Mouse (Mus musculus): ENCODE results near the gene Orai3.
A peak's percentile ranks its signal among the peaks of the same experiment; 100 is the strongest.
"Not testable (repeated sequence)": the region's sequence is repeated elsewhere in the genome, so short reads cannot be mapped to it uniquely, and the experiment has no call there.

Orai3 gene

DNA sequence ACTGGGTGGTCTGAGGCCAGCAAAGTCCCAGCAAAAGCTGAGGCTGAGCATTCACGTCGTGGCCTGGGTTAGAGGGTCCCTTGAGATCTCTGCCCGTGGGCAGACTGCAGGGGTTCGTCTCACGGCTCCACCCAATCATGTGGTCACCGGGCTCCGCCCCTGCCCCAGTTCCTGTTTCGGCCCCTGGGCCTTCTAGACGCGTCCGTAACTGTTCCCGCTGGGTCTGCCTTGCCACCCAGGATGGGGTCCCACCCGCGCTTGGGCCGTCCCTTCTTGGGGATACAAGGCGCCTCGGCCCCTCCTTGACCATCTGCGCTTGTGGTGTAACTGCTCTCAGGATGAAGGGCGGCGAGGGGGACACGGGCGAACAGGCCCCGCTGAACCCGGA, at the start of gene Orai3:
Gene Orai3 (plus strand): TSS at position 165 of the 388 bp plus-strand sequence.
- peak; percentile 87 for DNase-seq (ENCODE audit: low read depth, low spot score)

- DNase-seq (ENCODE audit: low read depth, low spot score): no peak
Observed at GRCm38 (mm10) chr7:127725490-127725889, 44.1 kb upstream of the Orai3 start.

DNA sequence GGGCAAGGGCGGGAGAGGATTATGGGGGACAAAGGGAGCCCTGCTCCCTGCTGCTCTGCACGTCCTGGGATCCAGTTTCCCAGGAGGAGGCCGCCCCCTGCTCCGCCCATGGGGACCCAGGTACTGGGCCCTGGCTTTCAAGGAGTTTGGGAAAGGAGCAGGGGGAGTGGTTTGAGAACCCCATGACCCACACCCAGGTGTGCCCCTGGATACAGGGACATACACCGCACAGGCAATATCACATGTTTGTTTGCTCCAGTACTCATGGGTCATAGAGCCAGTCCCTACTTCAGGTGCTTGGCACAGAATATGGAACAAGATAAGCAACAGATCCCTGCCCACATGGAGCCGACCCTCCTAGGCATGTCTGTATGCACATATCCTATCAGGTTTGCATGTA, 43.7 kb upstream of the Orai3 start:
- no peak for DNase-seq (ENCODE audit: low read depth, low spot score)

DNA sequence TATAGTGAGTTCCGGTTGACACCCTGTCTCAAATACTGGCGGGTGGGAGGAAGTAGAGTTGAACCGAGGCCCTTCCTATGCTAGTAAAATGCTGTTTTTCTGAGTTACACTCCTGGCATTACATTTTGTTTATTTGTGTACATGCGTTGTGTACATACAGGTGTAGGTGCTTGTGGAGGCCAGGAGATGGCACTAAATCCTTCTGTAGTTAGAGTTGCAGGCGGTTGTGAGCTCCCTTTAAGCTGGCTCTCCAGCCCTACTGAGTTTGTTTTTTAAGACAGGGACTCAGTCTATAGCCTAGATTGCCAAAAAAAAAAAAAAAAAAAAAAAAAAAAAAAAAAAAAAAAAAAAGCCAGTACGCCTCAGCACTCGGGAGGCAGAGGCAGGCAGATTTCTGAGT, 41.7 kb upstream of the Orai3 start:
- DNase-seq (ENCODE audit: low read depth, low spot score): peak; percentile 20

GRCm38 (mm10) chr7:127730170-127730569, 39.4 kb upstream of the Orai3 start:
- DNase-seq (ENCODE audit: low read depth, low spot score): peak; percentile 33

DNA sequence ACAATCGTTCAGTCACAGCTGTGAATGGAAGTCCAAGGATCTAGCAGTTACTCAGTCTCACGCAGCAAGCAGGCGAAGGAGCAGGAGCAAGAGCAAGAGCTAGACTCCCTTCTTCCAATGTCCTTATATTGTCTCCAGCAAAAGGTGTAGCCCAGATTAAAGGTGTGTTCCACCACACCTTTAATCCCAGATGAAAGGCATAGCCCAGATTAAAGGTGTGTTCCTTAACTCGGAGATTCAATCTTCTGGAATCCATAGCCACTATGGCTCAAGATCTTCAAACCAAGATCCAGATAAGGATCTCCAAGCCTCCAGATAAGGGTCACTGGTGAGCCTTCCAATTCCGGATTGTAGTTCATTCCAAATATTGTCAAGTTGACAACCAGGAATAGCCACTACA, 37.5 kb upstream of the Orai3 start, which contains the start of gene Ctf2:
Gene Ctf2 (minus strand): TSS at position 101 of the 400 bp plus-strand sequence.
- DNase-seq (ENCODE audit: low read depth, low spot score): not testable (repeated sequence)

DNA sequence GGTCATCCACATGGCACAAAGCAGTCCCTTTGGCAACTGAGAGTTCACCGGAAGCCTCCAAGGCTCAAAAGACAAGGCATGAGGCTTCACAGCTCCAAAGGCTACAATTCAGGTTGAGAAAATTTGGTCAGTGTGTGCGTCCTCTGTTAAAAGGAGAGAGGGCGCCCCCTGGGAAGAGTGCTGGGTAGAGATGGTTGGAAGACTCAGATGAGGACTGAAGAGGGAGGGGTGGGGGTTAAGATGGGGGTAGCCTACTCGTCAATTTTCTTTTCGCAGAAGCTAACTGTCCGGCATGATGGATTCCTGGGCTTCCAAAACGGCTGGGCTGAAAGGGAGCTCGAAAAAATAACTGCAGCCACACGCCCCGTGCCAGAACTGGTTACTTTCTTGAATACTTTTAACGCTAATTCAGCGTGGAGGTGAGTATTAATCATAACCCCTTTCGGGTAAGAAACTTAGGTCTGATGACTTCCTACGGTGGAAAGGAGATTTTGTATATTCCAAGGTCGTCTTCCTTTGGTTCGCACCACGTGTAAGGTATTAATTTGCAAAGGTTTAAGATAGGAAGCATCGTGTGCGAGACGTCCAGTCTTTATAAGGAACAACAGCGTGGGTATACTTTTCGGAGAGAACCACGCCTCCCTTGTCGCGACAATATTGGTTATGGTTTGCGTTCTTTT, 25.1 kb upstream of the Orai3 start, which contains the start of gene Fbxl19:
Gene Fbxl19 (plus strand): TSS at position 178 of the 680 bp plus-strand sequence.
- DNase-seq (ENCODE audit: low read depth, low spot score): peak; percentile 84

- peak; percentile 97 for DNase-seq (ENCODE audit: low read depth, low spot score)
Observed at GRCm38 (mm10) chr7:127745251-127745651, 24.4 kb upstream of the Orai3 start.

GRCm38 (mm10) chr7:127745652-127746493, 23.7 kb upstream of the Orai3 start:
- DNase-seq (ENCODE audit: low read depth, low spot score): peak; percentile 98

GRCm38 (mm10) chr7:127746494-127747491, 22.8 kb upstream of the Orai3 start:
- no peak for DNase-seq (ENCODE audit: low read depth, low spot score)

DNA sequence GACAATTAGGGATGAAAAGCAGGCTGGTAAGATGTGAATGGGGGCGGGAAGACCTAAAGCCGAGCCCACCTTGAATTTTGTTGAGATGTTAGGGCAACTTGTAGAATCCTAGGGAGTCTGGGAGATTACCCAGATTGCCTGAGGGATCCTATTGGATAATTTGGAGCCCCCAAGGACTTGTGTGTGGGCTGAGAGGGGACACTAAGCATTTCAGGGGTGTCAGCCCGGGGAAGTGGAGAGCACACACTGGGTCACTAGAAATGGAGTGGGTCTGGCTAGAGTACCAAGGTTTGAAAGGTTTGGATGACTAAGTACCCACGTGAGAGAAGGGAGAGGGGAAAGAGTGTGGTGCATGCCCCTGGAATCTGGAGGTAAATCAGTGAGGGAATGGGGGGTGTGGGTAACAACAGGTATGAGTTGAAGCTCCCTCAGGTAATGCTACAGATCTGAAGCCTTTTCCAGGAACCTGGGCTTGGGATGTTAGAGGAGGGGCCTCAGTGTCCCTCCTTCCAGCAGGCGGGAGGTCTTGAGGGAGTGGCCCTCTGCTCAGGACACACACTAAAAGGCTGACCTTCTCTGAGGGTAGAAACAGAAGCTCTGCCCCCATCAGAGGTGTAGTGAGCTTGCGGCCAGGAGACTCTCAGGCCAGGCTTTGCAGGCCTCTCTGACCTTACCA, 21.9 kb upstream of the Orai3 start:
- no peak for DNase-seq (ENCODE audit: low read depth, low spot score)

DNA sequence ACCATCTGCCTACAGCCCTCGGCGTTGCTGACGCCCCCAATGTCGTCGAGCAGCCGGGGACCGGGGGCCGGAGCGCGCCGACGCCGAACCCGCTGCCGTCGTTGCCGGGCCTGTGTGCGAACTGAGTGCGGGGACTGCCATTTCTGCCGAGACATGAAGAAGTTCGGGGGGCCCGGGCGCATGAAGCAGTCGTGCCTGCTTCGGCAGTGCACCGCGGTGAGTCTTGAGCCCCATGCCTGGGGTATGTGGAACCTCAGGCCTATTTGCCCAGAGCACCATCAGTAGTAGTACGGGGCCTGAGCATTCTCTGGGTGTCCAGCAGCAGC, 21.4 kb upstream of the Orai3 start:
- no peak for DNase-seq (ENCODE audit: low read depth, low spot score)

DNA sequence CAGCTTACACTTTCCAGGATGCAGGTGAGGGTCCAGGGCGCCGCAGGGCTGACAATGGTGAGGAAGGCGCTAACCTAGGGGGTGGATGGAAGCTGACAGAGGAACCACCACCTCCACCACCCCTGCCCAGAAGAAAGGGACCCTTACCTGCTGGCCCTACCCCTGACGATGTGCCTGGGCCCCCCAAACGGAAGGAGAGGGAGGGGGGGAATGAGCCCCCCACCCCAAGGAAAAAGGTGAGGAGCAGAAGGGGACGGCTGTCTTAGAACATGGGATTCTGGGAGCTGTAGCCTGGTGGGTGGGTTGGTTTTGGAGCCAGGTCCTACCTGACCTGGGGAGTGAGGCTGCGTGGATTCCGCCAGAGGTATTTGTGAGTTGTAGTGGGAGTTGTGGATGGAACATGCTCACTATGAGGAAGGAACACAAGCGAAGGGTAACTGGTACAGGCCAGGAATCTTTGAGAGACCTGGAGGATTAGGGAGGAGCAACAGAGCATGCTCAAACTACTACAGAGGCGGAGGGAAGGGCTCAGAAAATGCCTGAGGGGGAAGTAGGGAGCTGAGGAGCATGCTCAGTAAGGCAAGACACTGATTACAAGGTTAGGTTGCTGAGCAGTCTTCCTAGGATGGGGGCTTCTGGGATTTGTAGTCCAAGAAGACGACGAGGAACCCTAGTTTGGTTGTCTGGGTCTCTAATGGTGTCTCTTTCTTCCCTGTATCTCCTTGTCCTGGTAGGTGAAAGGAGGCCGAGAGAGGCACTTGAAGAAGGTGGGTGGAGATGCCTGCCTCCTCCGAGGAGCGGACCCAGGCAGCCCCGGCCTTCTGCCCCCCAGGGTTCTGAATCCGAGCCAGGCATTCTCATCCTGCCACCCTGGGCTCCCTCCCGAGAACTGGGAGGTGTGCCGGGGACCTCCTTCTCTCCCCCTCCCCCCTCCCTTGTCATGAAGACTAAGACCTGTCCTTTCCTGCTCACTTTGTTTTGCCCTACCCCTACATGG, 19.2 kb upstream of the Orai3 start:
- no peak for DNase-seq (ENCODE audit: low read depth, low spot score)

- no peak for DNase-seq (ENCODE audit: low read depth, low spot score)
Observed at GRCm38 (mm10) chr7:127751619-127752018, 18.0 kb upstream of the Orai3 start.

GRCm38 (mm10) chr7:127752069-127752468, 17.5 kb upstream of the Orai3 start:
- no peak for DNase-seq (ENCODE audit: low read depth, low spot score)

- DNase-seq (ENCODE audit: low read depth, low spot score): peak; percentile 30
Observed at GRCm38 (mm10) chr7:127753158-127753557, 16.5 kb upstream of the Orai3 start.

DNA sequence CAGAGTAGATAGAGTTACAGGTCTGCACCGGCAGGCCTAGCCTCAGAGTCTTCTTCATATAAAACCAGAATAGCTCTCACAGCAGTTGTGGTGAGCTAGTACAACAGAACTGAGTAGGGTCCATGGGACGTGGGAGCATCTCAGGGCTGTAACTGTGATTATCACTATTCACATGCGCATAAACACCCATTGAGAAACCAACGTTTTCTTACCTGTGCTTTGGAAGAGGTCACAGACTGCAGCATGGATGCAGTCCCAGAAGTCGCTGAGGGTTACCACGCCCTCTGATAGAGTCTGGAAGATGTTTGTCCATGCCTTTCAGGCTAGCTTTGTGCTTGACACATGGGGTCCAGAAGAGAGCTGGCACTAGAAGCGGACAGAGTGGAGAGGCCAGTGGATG, 15.9 kb upstream of the Orai3 start:
- DNase-seq (ENCODE audit: low read depth, low spot score): no peak

- no peak for DNase-seq (ENCODE audit: low read depth, low spot score)
Observed at GRCm38 (mm10) chr7:127759716-127760115, 9.9 kb upstream of the Orai3 start.

- no peak for DNase-seq (ENCODE audit: low read depth, low spot score)
Observed at GRCm38 (mm10) chr7:127760478-127760877, 9.1 kb upstream of the Orai3 start.

DNA sequence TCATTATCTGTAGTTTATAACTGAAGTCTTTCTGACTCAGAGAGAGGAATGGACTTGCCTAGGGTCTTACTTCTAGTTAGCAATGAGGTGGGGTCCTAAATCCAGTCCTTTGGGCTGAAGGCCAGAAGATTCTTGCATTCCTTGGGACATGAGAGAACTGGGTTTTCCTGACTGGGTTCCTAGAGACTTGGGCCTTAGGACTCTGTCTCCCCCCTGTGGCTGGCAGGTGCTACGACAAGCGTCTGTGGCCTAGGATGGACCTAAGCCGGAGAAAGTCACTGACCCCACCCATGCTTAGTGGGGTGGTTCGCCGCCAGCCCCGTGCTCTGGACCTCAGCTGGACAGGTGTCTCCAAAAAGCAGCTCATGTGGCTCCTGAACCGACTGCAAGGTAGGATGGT, 8.6 kb upstream of the Orai3 start:
- peak; percentile 80 for DNase-seq (ENCODE audit: low read depth, low spot score)

Data from 3T3-L1 (cell line).